Mouse (Mus musculus) kidney, embryonic 15.5 days (tissue): ENCODE data around the gene Kif13a. TPM values are rescaled to one million over a fixed set of nuclear protein-coding genes. Genes with fewer than 3 reads are reported as not detected.
A peak's percentile ranks its signal among the peaks of the same experiment; 100 is the strongest.

ENCODE experiments used
- ATAC-seq: fragments of 200-750 bp; cut with Nextera tagmentation; replicated peaks from 2 replicates; pipeline ENCODE4 v1.8.0; 2017; ENCODE audit warnings: moderate TSS enrichment; ENCODE audit not compliant: low FRiP score
- H3K27ac ChIP-seq: fragments of 300-500 bp; sonication (generic); 2 replicates; pipeline ENCODE4 v1.5.1; 2015; ENCODE audit warnings: mild to moderate bottlenecking, inconsistent platforms
- H3K27me3 ChIP-seq: fragments of 300-500 bp; sonication (generic); 2 replicates; pipeline ENCODE4 v1.6.1; 2015; ENCODE audit warnings: inconsistent platforms
- H3K36me3 ChIP-seq: fragments of 300-500 bp; sonication (generic); 2 replicates; pipeline ENCODE4 v1.6.1; 2015; ENCODE audit warnings: inconsistent platforms
- H3K4me1 ChIP-seq: fragments of 300-500 bp; sonication (generic); 2 replicates; pipeline ENCODE4 v1.6.1; 2015; ENCODE audit warnings: inconsistent platforms
- H3K4me2 ChIP-seq: fragments of 300-500 bp; sonication (generic); 2 replicates; pipeline ENCODE4 v1.6.1; 2015; ENCODE audit warnings: moderate library complexity, mild to moderate bottlenecking, inconsistent platforms
- H3K4me3 ChIP-seq: fragments of 300-500 bp; sonication (generic); replicated peaks from 2 replicates; pipeline ENCODE4 v1.5.1; 2015; ENCODE audit warnings: mild to moderate bottlenecking, inconsistent platforms
- H3K9ac ChIP-seq: fragments of 300-500 bp; sonication (generic); 2 replicates; pipeline ENCODE4 v1.6.1; 2015; ENCODE audit warnings: mild to moderate bottlenecking, inconsistent platforms
- H3K9me3 ChIP-seq: fragments of 300-500 bp; sonication (generic); replicated peaks from 2 replicates; pipeline ENCODE4 v1.6.1; 2016; ENCODE audit warnings: inconsistent platforms
- WGBS: fragments of 180-500 bp; shearing (Covaris S2); methylation state at CpG from one replicate; pipeline ENCODE4 v1.1.7; 2015; ENCODE audit warnings: mixed read lengths; 5-methylcytosine and 5-hydroxymethylcytosine counted together
- polyA plus RNA-seq: library from polyadenylated mRNA; unstranded; fragments of >200 nt; fragmentation: Nextera tagmentation; extraction: Ambion mirVana; gene quantifications from 2 replicates; pipeline ENCODE4 v1.2.1, GENCODE M21; 2015

Kif13a gene
- polyA plus RNA-seq, 1 experiment from 2014 or later: 14.3 TPM

DNA sequence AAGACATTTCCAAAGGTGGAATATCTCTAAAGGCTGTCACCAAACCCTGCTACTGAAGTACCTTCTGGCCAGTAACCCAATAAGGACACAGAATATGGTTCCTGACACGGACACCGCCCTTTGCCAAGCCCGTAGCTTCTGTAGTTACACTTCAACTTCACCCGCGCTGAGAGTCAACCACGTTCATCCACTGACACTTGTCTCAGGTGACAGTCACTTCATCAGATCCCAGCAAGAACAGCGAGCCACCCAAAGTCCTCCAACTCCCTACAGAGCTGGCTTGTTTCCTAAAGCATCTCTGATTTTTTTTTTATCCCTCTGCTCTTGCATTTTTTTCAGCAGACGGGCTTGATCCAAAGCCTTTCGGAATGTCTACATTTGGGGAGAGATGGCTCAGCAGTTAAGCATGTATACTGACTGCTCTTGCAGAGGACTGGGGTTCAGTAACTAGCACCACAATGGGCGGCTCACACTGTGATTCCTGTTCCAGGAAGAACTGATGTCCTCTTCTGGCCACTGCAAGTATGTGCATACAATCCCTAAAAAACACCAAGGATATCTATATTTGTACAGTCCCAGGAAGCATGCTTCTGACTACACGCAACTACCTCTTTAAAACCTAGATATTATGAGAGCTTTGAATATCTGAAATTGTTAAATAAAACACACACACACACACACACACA is 28.7 kb downstream of the Kif13a start:
- Histone ChIP-seq H3K27ac (no peak overlapping the region), H3K9me3 (no peaks in the 10 kb centered on the region; the same call in 1 of the 2 replicates), H3K36me3 (0 out of 2 replicates have a peak, but pooled peaks cover 6% of the 10 kb centered on the region), H3K4me3 (no peak overlapping the region), H3K4me2 (no peak overlapping the region), H3K9ac (no peak overlapping the region), H3K4me1 (no peaks in the 10 kb centered on the region; the same call in 1 of the 2 replicates), H3K27me3 (no peaks in the 10 kb centered on the region)
- ATAC-seq: no peak
- WGBS: 86% methylated on average over 11 of the region's 11 CpGs

- Histone ChIP-seq H3K4me1 (peaks cover 8% of the 10 kb centered on the region; the same call in 1 of the 2 replicates), H3K4me3 (no peak overlapping the region), H3K27me3 (no peaks in the 10 kb centered on the region), H3K4me2 (no peak overlapping the region), H3K9ac (no peak overlapping the region), H3K36me3 (0 out of 2 replicates have a peak, but pooled peaks cover 6% of the 10 kb centered on the region), H3K9me3 (no peaks in the 10 kb centered on the region; the same call in 1 of the 2 replicates), H3K27ac (no peak overlapping the region)
- WGBS: 70% methylated on average over 2 of the region's 2 CpGs
- no peak for ATAC-seq
Observed at GRCm38 (mm10) chr13:46898837-46899236, 30.8 kb downstream of the Kif13a start.

GRCm38 (mm10) chr13:46898411-46898810 is 31.3 kb downstream of the Kif13a start:
- 0 out of 2 replicates have a peak, but pooled peaks cover 6% of the 10 kb centered on the region for H3K36me3 ChIP-seq
- peaks cover 8% of the 10 kb centered on the region; the same call in 1 of the 2 replicates for H3K4me1 ChIP-seq
- H3K9me3 ChIP-seq: no peaks in the 10 kb centered on the region; the same call in 1 of the 2 replicates
- WGBS: 78% methylated on average over 11 of the region's 11 CpGs
- no peak for ATAC-seq
- no peak overlapping the region for H3K4me3 ChIP-seq
- no peak overlapping the region for H3K27ac ChIP-seq
- H3K4me2 ChIP-seq: no peak overlapping the region
- H3K9ac ChIP-seq: no peak overlapping the region
- H3K27me3 ChIP-seq: no peaks in the 10 kb centered on the region

DNA sequence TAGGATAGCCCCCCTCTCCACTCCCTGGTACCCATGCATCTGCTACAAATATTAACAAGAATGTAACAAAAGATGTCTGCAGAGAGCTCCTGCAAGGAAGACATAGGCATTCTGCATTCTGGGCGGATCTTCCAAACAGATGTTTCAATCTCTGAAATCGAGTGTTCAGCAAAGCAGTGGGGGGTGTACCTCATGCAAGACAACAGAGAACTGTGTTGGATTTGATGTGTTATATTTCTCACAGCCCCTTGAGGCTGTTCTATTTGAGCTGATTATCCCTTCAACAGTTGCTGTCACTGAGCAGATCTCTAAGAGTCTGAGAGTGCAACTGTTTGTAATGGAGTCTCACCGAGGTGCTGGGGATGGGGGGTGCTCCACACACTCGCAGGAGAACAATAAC is 37.3 kb downstream of the Kif13a start:
- no peaks in the 10 kb centered on the region for H3K36me3 ChIP-seq
- ATAC-seq: no peak
- H3K4me3 ChIP-seq: no peak overlapping the region
- H3K4me2 ChIP-seq: no peak overlapping the region
- WGBS: 42% methylated on average over 4 of the region's 4 CpGs
- H3K4me1 ChIP-seq: peaks cover 36% of the 10 kb centered on the region
- no peak overlapping the region for H3K9ac ChIP-seq
- no peaks in the 10 kb centered on the region for H3K27me3 ChIP-seq
- H3K27ac ChIP-seq: peak overlapping the region; percentile 10; the same call in 1 of the 2 replicates
- H3K9me3 ChIP-seq: no peaks in the 10 kb centered on the region

DNA sequence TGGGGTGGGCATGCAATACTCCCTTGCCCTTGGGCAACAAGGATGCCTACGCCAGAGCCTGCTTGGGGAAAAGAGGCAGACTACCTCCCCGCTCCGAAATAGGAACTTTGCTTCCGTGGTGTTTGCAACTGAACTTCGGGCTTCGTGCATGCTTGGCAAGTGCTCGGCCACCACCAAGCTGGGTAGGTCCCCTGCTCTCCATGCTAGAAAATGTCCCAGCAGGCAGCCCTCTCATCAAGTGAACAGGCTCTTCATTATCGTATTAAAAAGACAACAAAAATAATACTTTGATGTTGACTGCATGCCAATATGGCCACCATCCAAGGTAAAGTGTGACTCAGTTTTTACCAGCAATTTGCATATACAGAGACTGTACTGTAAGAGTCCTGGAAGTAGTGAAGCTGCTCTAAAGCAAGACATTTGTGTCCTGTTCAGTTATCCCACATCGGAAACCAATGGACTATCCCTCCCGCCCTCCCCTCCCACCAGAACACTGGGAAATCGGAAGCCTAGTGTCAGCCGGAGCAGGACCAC is 41.5 kb downstream of the Kif13a start:
- H3K4me1 ChIP-seq: peaks cover 52% of the 10 kb centered on the region
- no peak overlapping the region for H3K4me2 ChIP-seq
- no peak overlapping the region for H3K27ac ChIP-seq
- H3K4me3 ChIP-seq: no peak overlapping the region
- H3K36me3 ChIP-seq: no peaks in the 10 kb centered on the region
- no peaks in the 10 kb centered on the region for H3K27me3 ChIP-seq
- ATAC-seq: no peak
- WGBS: 72% methylated on average over 12 of the region's 12 CpGs
- no peaks in the 10 kb centered on the region for H3K9me3 ChIP-seq
- H3K9ac ChIP-seq: no peak overlapping the region

GRCm38 (mm10) chr13:46886497-46887261 is 43.0 kb downstream of the Kif13a start:
- H3K27ac ChIP-seq: no peak overlapping the region
- no peak overlapping the region for H3K4me3 ChIP-seq
- no peaks in the 10 kb centered on the region for H3K27me3 ChIP-seq
- H3K4me1 ChIP-seq: peaks cover 44% of the 10 kb centered on the region
- H3K4me2 ChIP-seq: no peak overlapping the region
- 86% methylated on average over 10 of the region's 10 CpGs for WGBS
- H3K9me3 ChIP-seq: no peaks in the 10 kb centered on the region
- no peak for ATAC-seq
- H3K9ac ChIP-seq: no peak overlapping the region
- no peaks in the 10 kb centered on the region for H3K36me3 ChIP-seq

DNA sequence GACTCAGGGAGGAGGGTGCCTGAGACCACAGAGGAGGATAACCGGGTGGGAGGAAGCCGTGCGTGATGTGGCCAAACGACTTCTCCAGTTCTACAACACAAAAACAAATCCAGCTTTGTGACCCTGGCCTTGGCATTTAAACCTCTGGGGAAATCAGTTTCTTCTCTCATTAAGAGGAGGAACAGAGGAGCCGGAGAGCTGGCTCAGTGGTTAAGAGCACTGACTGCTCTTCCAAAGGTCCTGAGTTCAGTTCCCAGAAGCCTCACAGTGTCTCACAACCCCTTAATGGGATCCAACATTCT is 44.0 kb downstream of the Kif13a start:
- WGBS: 28% methylated on average over 5 of the region's 5 CpGs

DNA sequence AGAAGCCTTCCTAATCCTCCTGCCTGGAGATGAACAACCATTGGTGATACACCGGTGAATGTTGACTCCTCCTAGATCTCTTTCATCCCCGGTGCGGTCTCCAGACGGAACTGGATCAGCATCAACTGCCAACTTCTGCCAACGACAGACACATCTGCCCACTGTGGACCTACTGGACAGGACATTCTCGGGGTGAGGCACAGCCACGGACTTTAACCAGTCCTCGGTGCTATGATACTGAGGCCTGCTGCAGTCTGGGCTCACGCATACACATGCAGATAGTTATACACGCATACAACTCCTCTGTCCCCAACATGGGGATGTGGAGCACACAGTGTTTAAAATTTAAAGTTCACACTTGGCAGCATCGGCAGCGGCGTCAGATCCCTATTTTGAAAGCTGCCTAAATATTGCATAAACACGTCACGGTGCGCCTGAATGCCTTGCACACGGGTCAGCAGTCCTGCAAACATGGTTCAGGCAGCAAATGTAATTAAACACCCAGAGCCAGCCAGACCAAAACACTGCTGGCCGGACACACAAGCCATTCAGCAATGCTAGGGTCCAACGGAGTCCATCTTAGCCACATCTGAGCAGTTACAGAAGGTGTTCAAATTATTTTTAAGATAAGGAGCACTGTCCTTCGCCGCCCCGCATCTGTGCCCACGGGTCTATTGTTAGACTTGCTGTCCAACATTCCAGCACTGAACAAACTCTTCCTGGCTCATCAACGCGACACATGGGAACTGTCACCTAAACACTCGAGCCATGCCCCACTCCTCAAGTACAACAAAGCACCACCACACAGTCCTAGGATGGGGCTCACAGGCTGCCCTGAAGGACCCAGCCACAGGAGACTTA is 44.5 kb downstream of the Kif13a start:
- peaks cover 32% of the 10 kb centered on the region for H3K4me1 ChIP-seq
- peak overlapping the region; percentile 29; the same call in 1 of the 2 replicates for H3K4me2 ChIP-seq

More for the DNA sequence above, 44.0 kb downstream of the Kif13a start:
- H3K27me3 ChIP-seq: no peaks in the 10 kb centered on the region
- no peak overlapping the region for H3K9ac ChIP-seq
- H3K4me2 ChIP-seq: 0 out of 2 replicates have a peak overlapping the region, but pooled peaks have one; percentile 29
- ATAC-seq: no peak
- H3K4me1 ChIP-seq: peaks cover 34% of the 10 kb centered on the region
- H3K9me3 ChIP-seq: no peaks in the 10 kb centered on the region
- no peak overlapping the region for H3K4me3 ChIP-seq
- no peaks in the 10 kb centered on the region for H3K36me3 ChIP-seq
- peak overlapping the region; percentile 66 for H3K27ac ChIP-seq

GRCm38 (mm10) chr13:46883976-46884375 is 45.7 kb downstream of the Kif13a start:
- Histone ChIP-seq H3K9me3 (no peaks in the 10 kb centered on the region), H3K36me3 (no peaks in the 10 kb centered on the region), H3K4me1 (peaks cover 28% of the 10 kb centered on the region), H3K27ac (peak overlapping the region; percentile 65; the same call in 1 of the 2 replicates), H3K4me3 (no peak overlapping the region), H3K9ac (no peak overlapping the region), H3K4me2 (no peak overlapping the region), H3K27me3 (no peaks in the 10 kb centered on the region)
- ATAC-seq: no peak
- WGBS: 82% methylated on average over 3 of the region's 3 CpGs

More for the DNA sequence above, 44.5 kb downstream of the Kif13a start:
- H3K9ac ChIP-seq: no peak overlapping the region
- H3K4me3 ChIP-seq: no peak overlapping the region
- peak; percentile 69 for ATAC-seq
- H3K9me3 ChIP-seq: no peaks in the 10 kb centered on the region
- H3K36me3 ChIP-seq: no peaks in the 10 kb centered on the region
- peak overlapping the region; percentile 66 for H3K27ac ChIP-seq
- WGBS: 58% methylated on average over 26 of the region's 26 CpGs
- H3K27me3 ChIP-seq: no peaks in the 10 kb centered on the region

DNA sequence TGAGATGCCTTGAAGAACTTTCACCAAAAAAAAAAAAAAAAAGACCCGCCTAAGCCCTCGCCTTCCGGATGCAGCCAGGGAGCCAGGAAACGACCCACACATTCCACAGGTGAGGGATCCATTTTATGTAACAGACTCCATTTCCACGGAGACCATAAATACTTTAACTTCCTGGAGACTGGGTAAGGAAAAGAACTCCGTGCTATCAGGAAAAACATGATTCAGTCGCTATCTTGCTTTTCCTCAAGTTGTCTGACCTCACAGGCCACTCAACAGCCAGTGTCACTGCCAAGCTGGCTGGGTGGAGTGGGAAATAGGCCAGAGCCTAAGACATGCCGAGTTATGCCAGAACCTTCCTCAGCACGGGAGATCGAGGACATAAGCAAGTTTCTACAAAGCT is 46.3 kb downstream of the Kif13a start:
- Histone ChIP-seq H3K36me3 (no peaks in the 10 kb centered on the region), H3K4me2 (no peak overlapping the region), H3K9me3 (no peaks in the 10 kb centered on the region), H3K4me3 (no peak overlapping the region), H3K27ac (peak overlapping the region; percentile 65), H3K9ac (no peak overlapping the region), H3K4me1 (peaks cover 28% of the 10 kb centered on the region), H3K27me3 (no peaks in the 10 kb centered on the region)
- no peak for ATAC-seq
- 36% methylated on average over 10 of the region's 10 CpGs for WGBS

DNA sequence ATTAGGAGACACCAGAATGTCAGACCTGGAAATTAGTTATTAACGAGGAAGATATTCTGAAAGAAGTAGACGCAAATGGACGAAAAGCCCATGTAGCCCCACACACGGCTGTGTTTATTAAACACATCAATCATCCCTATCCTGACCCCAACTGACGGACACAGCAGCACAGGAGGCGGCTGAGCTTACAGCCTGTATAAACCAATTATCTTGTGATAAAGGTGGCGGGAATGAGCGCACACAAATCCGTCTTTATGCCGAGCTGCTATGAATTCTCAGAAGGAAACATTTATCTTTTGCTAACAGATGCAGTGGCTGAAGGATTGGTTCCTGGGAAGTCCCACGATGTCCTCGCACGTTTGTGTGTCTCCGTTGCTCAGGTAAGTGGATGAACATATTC is 48.9 kb downstream of the Kif13a start:
- H3K4me1 ChIP-seq: peaks cover 23% of the 10 kb centered on the region
- H3K4me2 ChIP-seq: no peak overlapping the region
- H3K9me3 ChIP-seq: no peaks in the 10 kb centered on the region
- H3K36me3 ChIP-seq: no peaks in the 10 kb centered on the region
- no peaks in the 10 kb centered on the region for H3K27me3 ChIP-seq
- no peak overlapping the region for H3K27ac ChIP-seq
- no peak overlapping the region for H3K9ac ChIP-seq
- ATAC-seq: no peak
- 63% methylated on average over 14 of the region's 14 CpGs for WGBS
- no peak overlapping the region for H3K4me3 ChIP-seq
